Mouse (Mus musculus) cortical plate, adult 2 months (tissue): Measurements from ENCODE around the gene Chd3.
"Not testable (repeated sequence)": the region's sequence is repeated elsewhere in the genome, so short reads cannot be mapped to it uniquely, and the experiment has no call there.

Experiments
- CTCF ChIP-seq: fragments of 200-500 bp; IDR thresholded peaks from 2 replicates; pipeline ENCODE4 v1.5.1; 2011; ENCODE audit warnings: mild to moderate bottlenecking, control low read depth, low read length; ENCODE audit not compliant: insufficient read depth; ENCODE audit errors: extremely low read depth
- POLR2A ChIP-seq: fragments of 200-500 bp; IDR thresholded peaks from 2 replicates; pipeline ENCODE4 v1.6.1; 2011; ENCODE audit warnings: mild to moderate bottlenecking, low read length, control low read depth; ENCODE audit not compliant: insufficient read depth; ENCODE audit errors: extremely low read depth

GRCm38 (mm10) chr11:69395235-69395633, 26.0 kb upstream of the Chd3 start, which contains the start of the genes Naa38 and Cyb5d1:
- TF ChIP-seq CTCF = not testable (repeated sequence)
- peak; percentile 45; the same call in 1 of the 2 replicates for TF ChIP-seq POLR2A
